Mouse (Mus musculus): Measurements from ENCODE around the gene Klf12. TPM values are rescaled to one million over a fixed set of nuclear protein-coding genes. Genes with fewer than 3 reads are reported as not detected.
A peak's percentile ranks its signal among the peaks of the same experiment; 100 is the strongest.

Gene Klf12
- total and polyA plus RNA-seq, 3 experiments, result 3.3 to 9.7 (median 8.6) TPM

GRCm38 (mm10) chr14:100282651-100283050 is 1.8 kb downstream of the Klf12 start:
- Histone ChIP-seq H3K4me3 (replicated peaks in 1 of 3; ENCODE audit: low read depth in 2 of 3, low read length in 2 of 3, poor library complexity in 1 of 3) (peak overlapping the region in 1 of 3 experiments; percentile 67), H3K9me3 (replicated peaks; ENCODE audit: low read length) (peaks cover 3% of the 10 kb centered on the region), H3K27ac (ENCODE audit: insufficient read depth, low read depth) (no peak overlapping the region), H3K27me3 (replicated peaks) (peaks cover 6% of the 10 kb centered on the region), H3K79me2 (replicated peaks; ENCODE audit: control insufficient read depth, extremely low read depth, insufficient read depth, poor library complexity, severe bottlenecking) (peaks cover 11% of the 10 kb centered on the region), H3K4me2 (ENCODE audit: insufficient read depth, low read depth, poor library complexity, severe bottlenecking) (peak overlapping the region; percentile 55; the same call in 1 of the 2 replicates), H3K9ac (ENCODE audit: insufficient read depth, low read depth) (peak overlapping the region; percentile 71; the same call in 1 of the 2 replicates), H3K36me3 (replicated peaks in 1 of 2; ENCODE audit: control insufficient read depth in 1 of 2, insufficient read depth in 1 of 2, low read length in 1 of 2) (peaks cover 2 to 5% of the 10 kb centered on the region in 2 experiments), H3K4me1 (ENCODE audit: control insufficient read depth in 1 of 2, insufficient read depth in 2 of 2) (peaks cover 2 to 31% of the 10 kb centered on the region in 2 experiments; a peak in 2 of 4 replicates)
- in situ Hi-C loops (cut with MboI; ENCODE audit: low pct_ligation_motif_present, low pct_unique_long_range_greater_than_20kb, low sequenced_read_pairs), result no loop called here
- dilution Hi-C loops (cut with MboI; ENCODE audit: extremely low pct_ligation_motif_present, extremely low pct_unique_long_range_greater_than_20kb, low sequenced_read_pairs), result no loop called here
- TF ChIP-seq USF2 (conservative IDR thresholded peaks at IDR 0.05; ENCODE audit: low read depth, low read length) (no peak), RAD21 (IDR thresholded peaks at IDR 0.05; ENCODE audit: low read depth, low read length) (no peak), NRF1 (IDR thresholded peaks at IDR 0.05; ENCODE audit: low read depth, low read length) (no peak), UBTF (IDR thresholded peaks at IDR 0.05; ENCODE audit: low read depth, low read length) (no peak), GABPA (IDR thresholded peaks at IDR 0.05; ENCODE audit: insufficient replicate concordance, low read depth, low read length) (no peak), POLR2AphosphoS2 (IDR thresholded peaks at IDR 0.05; ENCODE audit: low read depth, low read length) (no peak), ETS1 (conservative IDR thresholded peaks at IDR 0.05; ENCODE audit: low read depth, low read length) (no peak), MXI1 (IDR thresholded peaks at IDR 0.05; ENCODE audit: low read depth, low read length) (no peak), MAZ (IDR thresholded peaks at IDR 0.05; ENCODE audit: low read depth, low read length) (no peak), EP300 (IDR thresholded peaks at IDR 0.05; ENCODE audit: low read length) (no peak), MYC (IDR thresholded peaks at IDR 0.05; ENCODE audit: low read depth, low read length) (no peak), JUND (conservative IDR thresholded peaks at IDR 0.05; ENCODE audit: low read depth, low read length) (no peak), MAFK (IDR thresholded peaks at IDR 0.05; ENCODE audit: insufficient replicate concordance, low read length) (no peak), CHD1 (IDR thresholded peaks at IDR 0.05; ENCODE audit: low read depth, low read length) (no peak), ZKSCAN1 (IDR thresholded peaks at IDR 0.05; ENCODE audit: borderline replicate concordance, low read depth, low read length) (no peak), MEF2A (IDR thresholded peaks at IDR 0.05; ENCODE audit: borderline replicate concordance, low read depth, low read length) (no peak), ZC3H11A (IDR thresholded peaks at IDR 0.05; ENCODE audit: low read depth, low read length) (no peak), SMC3 (IDR thresholded peaks at IDR 0.05; ENCODE audit: low read depth, low read length) (no peak)
- DNase-seq (ENCODE audit: extremely low read depth), result no peak

- Histone ChIP-seq H3K4me2 (ENCODE audit: insufficient read depth, low read depth, poor library complexity, severe bottlenecking) (peak overlapping the region; percentile 27; the same call in 1 of the 2 replicates), H3K79me2 (replicated peaks; ENCODE audit: control insufficient read depth, extremely low read depth, insufficient read depth, poor library complexity, severe bottlenecking) (peaks cover 11% of the 10 kb centered on the region), H3K9me3 (replicated peaks; ENCODE audit: low read length) (peaks cover 3% of the 10 kb centered on the region)
Observed at GRCm38 (mm10) chr14:100281734-100282133, 2.7 kb downstream of the Klf12 start.

More at GRCm38 (mm10) chr14:100281734-100282133, 2.7 kb downstream of the Klf12 start:
- DNase-seq (ENCODE audit: extremely low read depth), result no peak
- dilution Hi-C loops (cut with MboI; ENCODE audit: extremely low pct_ligation_motif_present, extremely low pct_unique_long_range_greater_than_20kb, low sequenced_read_pairs) (no loop called here), in situ Hi-C loops (cut with MboI; ENCODE audit: low pct_ligation_motif_present, low pct_unique_long_range_greater_than_20kb, low sequenced_read_pairs) (no loop called here)
- TF ChIP-seq USF1 (IDR thresholded peaks at IDR 0.05; ENCODE audit: low read depth, low read length), result no peak
- no peak for TF ChIP-seq RCOR1 (conservative IDR thresholded peaks at IDR 0.05; ENCODE audit: low read depth, low read length)
- no peak for TF ChIP-seq KAT2A (IDR thresholded peaks at IDR 0.05; ENCODE audit: insufficient replicate concordance, low read length)
- no peak for TF ChIP-seq CHD2 (IDR thresholded peaks at IDR 0.05; ENCODE audit: low read length)
- no peak for TF ChIP-seq MYC (IDR thresholded peaks at IDR 0.05; ENCODE audit: low read depth, low read length)
- TF ChIP-seq TCF12 (IDR thresholded peaks at IDR 0.05; ENCODE audit: low read depth, low read length), result no peak
- no peak for TF ChIP-seq ELF1 (IDR thresholded peaks at IDR 0.05; ENCODE audit: low read depth, low read length)
- TF ChIP-seq MAZ (IDR thresholded peaks at IDR 0.05; ENCODE audit: low read depth, low read length), result no peak
- no peak for TF ChIP-seq E2F4 (IDR thresholded peaks at IDR 0.05; ENCODE audit: insufficient replicate concordance, low read depth, low read length)
- no peak for TF ChIP-seq ETS1 (conservative IDR thresholded peaks at IDR 0.05; ENCODE audit: low read depth, low read length)
- TF ChIP-seq MAX (IDR thresholded peaks at IDR 0.05; ENCODE audit: low read length), result no peak
- TF ChIP-seq ZC3H11A (IDR thresholded peaks at IDR 0.05; ENCODE audit: low read depth, low read length), result no peak
- TF ChIP-seq RAD21 (IDR thresholded peaks at IDR 0.05; ENCODE audit: low read depth, low read length), result no peak
- Histone ChIP-seq H3K27ac (ENCODE audit: insufficient read depth, low read depth) (no peak overlapping the region), H3K36me3 (replicated peaks in 1 of 2; ENCODE audit: control insufficient read depth in 1 of 2, insufficient read depth in 1 of 2, low read length in 1 of 2) (peaks cover 2 to 5% of the 10 kb centered on the region in 2 experiments), H3K4me3 (replicated peaks in 1 of 3; ENCODE audit: low read depth in 2 of 3, low read length in 2 of 3, poor library complexity in 1 of 3) (no peak overlapping the region), H3K9ac (ENCODE audit: insufficient read depth, low read depth) (no peak overlapping the region), H3K27me3 (replicated peaks) (peaks cover 6% of the 10 kb centered on the region), H3K4me1 (ENCODE audit: control insufficient read depth in 1 of 2, insufficient read depth in 2 of 2) (peaks cover 0 to 31% of the 10 kb centered on the region in 2 experiments; a peak in 2 of 4 replicates)

Data from CH12.LX (cell line).